Mouse (Mus musculus) Patski (cell line): ENCODE data around the gene Gp1ba. TPM values are rescaled to one million over a fixed set of nuclear protein-coding genes. Genes with fewer than 3 reads are reported as not detected.

Experiments
- ATAC-seq: fragments of 100-300 bp; one replicate; pipeline ENCODE4 v1.8.0; 2021
- CTCF ChIA-PET: fragments of 350-600 bp; sonication (Branson Sonifier 250); formaldehyde crosslinking; loops from one replicate; lab custom pipeline; 2022; ENCODE audit warnings: inconsistent platforms; lab: Charles Lee
- POLR2A ChIA-PET: fragments of 350-600 bp; sonication (Branson Sonifier 250); formaldehyde crosslinking; loops from one replicate; lab custom pipeline; 2022; ENCODE audit warnings: antibody characterized with exemption, inconsistent platforms; lab: Charles Lee
- DNase-seq: peaks from one replicate; pipeline ENCODE4 v3.0.0-alpha.2; 2011; ENCODE audit warnings: low read depth, low spot score
- H3K27me3 ChIP-seq: fragments of 371-371 bp; one replicate; pipeline ENCODE4 v1.5.1; 2021
- CTCF ChIP-seq: fragments of 100-300 bp; IDR thresholded peaks from one replicate; pipeline ENCODE4 v1.5.1; 2021
- in situ Hi-C: fragments of 300-500 bp; cut with MboI; formaldehyde crosslinking; loops from 3 replicates; pipeline ENCODE4 v1.11.1; 2018; ENCODE audit warnings: low pct_unique_long_range_greater_than_20kb, mixed read lengths
- polyA plus RNA-seq: library from polyadenylated mRNA; unstranded; gene quantifications from one replicate; pipeline ENCODE4 v1.2.3, GENCODE M21; 2021

The Gp1ba gene
- polyA plus RNA-seq, 1 experiment from 2014 or later = 0.39 TPM

- in situ Hi-C loops = no loop called here
- ATAC-seq (no peak), DNase-seq (no peak)
- CTCF ChIA-PET = no interaction called here
- H3K27me3 ChIP-seq = no peaks in the 10 kb centered on the region
- POLR2A ChIA-PET = no interaction called here
- no peak for TF ChIP-seq CTCF
Measured at GRCm38 (mm10) chr11:70679361-70679760, 40.4 kb downstream of the Gp1ba start.

GRCm38 (mm10) chr11:70679894-70680293 lies 41.0 kb downstream of the Gp1ba start:
- CTCF ChIA-PET = no interaction called here
- H3K27me3 ChIP-seq = no peaks in the 10 kb centered on the region
- in situ Hi-C loops = no loop called here
- POLR2A ChIA-PET = interaction anchor here (0.9 kb wide), 1 partner anchor 10 kb away, joined by 3 read pairs; no protein-coding TSS in a partner anchor
- DNase-seq (no peak), ATAC-seq (no peak)
- TF ChIP-seq CTCF = no peak

GRCm38 (mm10) chr11:70681170-70681569 lies 42.2 kb downstream of the Gp1ba start:
- TF ChIP-seq CTCF = no peak
- POLR2A ChIA-PET = interaction anchor here (0.6 to 2.2 kb wide), 2 partner anchors 9 to 35 kb away, joined by 3 to 6 read pairs; no protein-coding TSS in a partner anchor

GRCm38 (mm10) chr11:70681897-70682581 lies 43.1 kb downstream of the Gp1ba start:
- ChIA-PET POLR2A (interaction anchor here (0.7 to 2.2 kb wide), 2 partner anchors 10 to 14 kb away, joined by 4 to 6 read pairs; no protein-coding TSS in a partner anchor), CTCF (interaction anchor here (0.7 to 2.0 kb wide), 5 partner anchors 8 to 96 kb away, joined by 3 to 5 read pairs (median 4); no protein-coding TSS in a partner anchor)
- TF ChIP-seq CTCF = no peak
- in situ Hi-C loops = no loop called here
- no peaks in the 10 kb centered on the region for H3K27me3 ChIP-seq
- DNase-seq = no peak
- no peak for ATAC-seq

More at GRCm38 (mm10) chr11:70681170-70681569, 42.2 kb downstream of the Gp1ba start:
- H3K27me3 ChIP-seq = no peaks in the 10 kb centered on the region
- no peak for DNase-seq
- ATAC-seq = no peak
- in situ Hi-C loops = no loop called here
- CTCF ChIA-PET = interaction anchor here (1.2 to 2.0 kb wide), 2 partner anchors 10 to 97 kb away, joined by 4 to 5 read pairs; no protein-coding TSS in a partner anchor

GRCm38 (mm10) chr11:70683640-70684039 lies 44.7 kb downstream of the Gp1ba start:
- H3K27me3 ChIP-seq = no peaks in the 10 kb centered on the region
- in situ Hi-C loops = no loop called here
- no peak for DNase-seq
- POLR2A ChIA-PET = interaction anchor here (1.5 kb wide), 1 partner anchor 93 kb away, joined by 4 read pairs; no protein-coding TSS in a partner anchor
- no peak for ATAC-seq
- no peak for TF ChIP-seq CTCF
- CTCF ChIA-PET = no interaction called here

GRCm38 (mm10) chr11:70686901-70687566 lies 48.1 kb downstream of the Gp1ba start:
- no peaks in the 10 kb centered on the region for H3K27me3 ChIP-seq
- ChIA-PET CTCF (interaction anchor here (1.2 to 1.5 kb wide), 2 partner anchors 12 to 18 kb away, joined by 4 to 7 read pairs; partner anchors contain the start of gene Spag7), POLR2A (interaction anchor here (1.5 to 2.2 kb wide), 4 partner anchors 13 to 40 kb away, joined by 7 to 11 read pairs (median 8); partner anchors contain the start of genes Inca1, Kif1c, Rnf167 and Slc25a11)
- ATAC-seq (peak; percentile 21), DNase-seq (no peak)
- in situ Hi-C loops = loop anchor here (5.0 kb wide), 1 partner anchor 65 kb away; no protein-coding TSS in a partner anchor
- no peak for TF ChIP-seq CTCF

GRCm38 (mm10) chr11:70687601-70688199 lies 48.8 kb downstream of the Gp1ba start, which contains the start of gene Camta2:
Gene Camta2, minus strand, starts transcription at chr11:70688105.
- TF ChIP-seq CTCF = peak; percentile 99
- CTCF ChIA-PET = interaction anchor here (0.8 to 1.5 kb wide), 7 partner anchors 10 to 19 kb away, joined by 3 to 7 read pairs (median 4); partner anchors contain the start of gene Spag7
- ATAC-seq = peak; percentile 63
- POLR2A ChIA-PET = interaction anchor here (0.6 to 2.2 kb wide), 5 partner anchors 12 to 50 kb away, joined by 3 to 11 read pairs (median 7); partner anchors contain the start of genes Inca1, Kif1c, Rnf167 and Slc25a11
- no peaks in the 10 kb centered on the region for H3K27me3 ChIP-seq
- no peak for DNase-seq
- in situ Hi-C loops = loop anchor here (5.0 kb wide), 1 partner anchor 65 kb away; no protein-coding TSS in a partner anchor

- ChIA-PET CTCF (interaction anchor here (0.8 to 1.5 kb wide), 6 partner anchors 9 to 17 kb away, joined by 3 to 7 read pairs (median 3); no protein-coding TSS in a partner anchor), POLR2A (interaction anchor here (0.6 to 2.2 kb wide), 4 partner anchors 12 to 50 kb away, joined by 3 to 11 read pairs (median 7); partner anchors contain the start of genes Inca1, Kif1c, Rnf167 and Slc25a11)
- DNase-seq (no peak), ATAC-seq (no peak)
- in situ Hi-C loops = loop anchor here (5.0 kb wide), 1 partner anchor 64 kb away; no protein-coding TSS in a partner anchor
- no peak for TF ChIP-seq CTCF
- no peaks in the 10 kb centered on the region for H3K27me3 ChIP-seq
Measured at GRCm38 (mm10) chr11:70688372-70688771, 49.5 kb downstream of the Gp1ba start.

- ATAC-seq (no peak), DNase-seq (no peak)
- no peak for TF ChIP-seq CTCF
- in situ Hi-C loops = loop anchor here (5.0 kb wide), 1 partner anchor 63 kb away; no protein-coding TSS in a partner anchor
- no peaks in the 10 kb centered on the region for H3K27me3 ChIP-seq
- POLR2A ChIA-PET = interaction anchor here (1.3 kb wide), 1 partner anchor 10 kb away, joined by 5 read pairs; the partner anchor contains the start of genes Inca1 and Kif1c
- CTCF ChIA-PET = interaction anchor here (1.1 kb wide), 1 partner anchor 13 kb away, joined by 3 read pairs; no protein-coding TSS in a partner anchor
Measured at GRCm38 (mm10) chr11:70689578-70689977, 50.7 kb downstream of the Gp1ba start.

Other genes with a start within 250 kb of the Gp1ba start
- 31.0 TPM for gene Pelp1, start 229.1 kb upstream of the Gp1ba start, polyA plus RNA-seq
- gene Arrb2, start 206.5 kb upstream of the Gp1ba start, polyA plus RNA-seq = 22.5 TPM
- 41.3 TPM for gene Med11, start 187.2 kb upstream of the Gp1ba start, polyA plus RNA-seq
- 3.5 TPM for gene Zmynd15, start 179.7 kb upstream of the Gp1ba start, polyA plus RNA-seq
- gene Cxcl16, start 179.1 kb upstream of the Gp1ba start, polyA plus RNA-seq = 32.7 TPM
- 0.41 TPM for gene Tm4sf5, start 133.9 kb upstream of the Gp1ba start, polyA plus RNA-seq
- not detected for gene Vmo1, start 124.5 kb upstream of the Gp1ba start, polyA plus RNA-seq
- not detected for gene Gltpd2, start 119.9 kb upstream of the Gp1ba start, polyA plus RNA-seq
- 323 TPM for gene Psmb6, start 113.8 kb upstream of the Gp1ba start, polyA plus RNA-seq
- gene Gm40193, start 106.2 kb upstream of the Gp1ba start, polyA plus RNA-seq = not detected
- gene Pld2, start 99.1 kb upstream of the Gp1ba start, polyA plus RNA-seq = 13.8 TPM
- gene Mink1, start 76.2 kb upstream of the Gp1ba start, polyA plus RNA-seq = 63.2 TPM
- gene 4930544D05Rik, start 23.3 kb upstream of the Gp1ba start, polyA plus RNA-seq = not detected
- not detected for gene Chrne, start 19.9 kb upstream of the Gp1ba start, polyA plus RNA-seq
- 37.0 TPM for gene Rnf167, start 8.1 kb downstream of the Gp1ba start, polyA plus RNA-seq
- gene Slc25a11, start 8.4 kb downstream of the Gp1ba start, polyA plus RNA-seq = 152 TPM
- 1,032 TPM for gene Pfn1, start 15.5 kb downstream of the Gp1ba start, polyA plus RNA-seq
- gene Eno3, start 18.1 kb downstream of the Gp1ba start, polyA plus RNA-seq = 16.2 TPM
- gene Spag7, start 30.3 kb downstream of the Gp1ba start, polyA plus RNA-seq = 155 TPM
- gene Camta2, start 49.0 kb downstream of the Gp1ba start, polyA plus RNA-seq = 22.2 TPM
- gene Inca1, start 61.0 kb downstream of the Gp1ba start, polyA plus RNA-seq = 2.5 TPM
- 126 TPM for gene Kif1c, start 61.4 kb downstream of the Gp1ba start, polyA plus RNA-seq
- gene Zfp3, start 125.1 kb downstream of the Gp1ba start, polyA plus RNA-seq = 7.9 TPM
- 0.05 TPM for gene Scimp, start 173.5 kb downstream of the Gp1ba start, polyA plus RNA-seq
- gene Rabep1, start 205.7 kb downstream of the Gp1ba start, polyA plus RNA-seq = 48.8 TPM